Mouse (Mus musculus) hindbrain, postnatal 0 days (tissue): Measurements from ENCODE around the gene Tpst2. TPM values are rescaled to one million over a fixed set of nuclear protein-coding genes. Genes with fewer than 3 reads are reported as not detected.

Source experiments
- ATAC-seq: fragments of 200-750 bp; cut with Nextera tagmentation; 2 replicates; pipeline ENCODE4 v1.8.0; 2017; ENCODE audit warnings: mild to moderate bottlenecking, moderate TSS enrichment, moderate library complexity
- DNase-seq: peaks from one replicate; pipeline ENCODE4 v3.0.0-alpha.2; 2015; ENCODE audit warnings: low spot score
- H3K27ac ChIP-seq: fragments of 300-500 bp; sonication (generic); 2 replicates; pipeline ENCODE4 v1.5.1; 2014; ENCODE audit warnings: mild to moderate bottlenecking
- H3K27me3 ChIP-seq: fragments of 300-500 bp; sonication (generic); 2 replicates; pipeline ENCODE4 v1.6.1; 2014; ENCODE audit warnings: low read length, mixed read lengths; ENCODE audit not compliant: insufficient read depth
- H3K36me3 ChIP-seq: fragments of 300-500 bp; sonication (generic); 2 replicates; pipeline ENCODE4 v1.6.1; 2014; ENCODE audit warnings: low read length, mixed read lengths; ENCODE audit not compliant: insufficient read depth
- H3K4me1 ChIP-seq: fragments of 300-500 bp; sonication (generic); 2 replicates; pipeline ENCODE4 v1.6.1; 2014; ENCODE audit warnings: antibody characterized with exemption, low read length, mixed read lengths; ENCODE audit not compliant: insufficient read depth
- H3K4me2 ChIP-seq: fragments of 300-500 bp; sonication (generic); 2 replicates; pipeline ENCODE4 v1.6.1; 2014; ENCODE audit warnings: low read depth, mild to moderate bottlenecking, low read length, moderate library complexity, mixed read lengths
- H3K4me3 ChIP-seq: fragments of 300-500 bp; sonication (generic); 2 replicates; pipeline ENCODE4 v1.5.1; 2014; ENCODE audit warnings: low read length
- H3K9ac ChIP-seq: fragments of 300-500 bp; sonication (generic); replicated peaks from 2 replicates; pipeline ENCODE4 v1.6.1; 2014; ENCODE audit warnings: mild to moderate bottlenecking, low read length, moderate library complexity, mixed read lengths
- H3K9me3 ChIP-seq: fragments of 300-500 bp; sonication (generic); 2 replicates; pipeline ENCODE4 v1.6.1; 2016; ENCODE audit warnings: low read length, mixed read lengths
- CTCF ChIP-seq: IDR thresholded peaks from 2 replicates; pipeline ENCODE4 v1.5.1; 2016; ENCODE audit warnings: antibody characterized with exemption, control low read depth, low read depth
- WGBS: fragments of 180-500 bp; shearing (Covaris S2); extraction: QIAGEN DNeasy Blood & Tissue Kit; methylation state at CpG from one replicate; pipeline ENCODE4 v1.1.7; 2014; 5-methylcytosine and 5-hydroxymethylcytosine counted together
- polyA plus RNA-seq: library from polyadenylated mRNA; unstranded; fragments of >200 nt; fragmentation: Nextera tagmentation; extraction: Ambion mirVana; gene quantifications from 2 replicates; pipeline ENCODE4 v1.2.1, GENCODE M21; 2015
- total RNA-seq: library from RNA; depleted of rRNA; stranded (reverse); fragments of >200 nt; gene quantifications from 2 replicates; pipeline ENCODE4 v1.2.3, GENCODE M21; 2014

The Tpst2 gene
- total and polyA plus RNA-seq, 2 experiments from 2014 or later: 37.0 to 57.0 TPM

DNA sequence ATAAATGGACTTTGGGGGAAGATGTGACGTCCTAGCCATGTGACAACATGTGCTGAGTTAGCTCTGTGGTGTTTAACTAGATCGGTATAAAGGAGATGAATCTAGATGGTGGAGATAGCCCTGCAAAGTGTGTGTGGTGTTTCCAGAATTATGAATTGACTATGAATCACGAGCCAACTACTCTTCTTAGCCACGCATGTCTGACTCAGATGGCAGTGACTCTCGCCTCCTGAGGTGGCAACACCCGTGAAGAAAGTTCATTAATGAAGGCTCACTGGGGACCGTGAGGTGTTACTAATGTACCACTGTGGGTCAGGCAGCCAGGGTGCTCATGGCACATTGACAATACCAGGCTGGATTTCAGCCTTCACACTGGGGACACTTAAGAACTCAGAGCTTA is 12.4 kb upstream of the Tpst2 start:
- Histone ChIP-seq H3K4me3 (no peak overlapping the region), H3K27ac (no peak overlapping the region), H3K27me3 (no peaks in the 10 kb centered on the region), H3K36me3 (no peaks in the 10 kb centered on the region), H3K9me3 (no peaks in the 10 kb centered on the region), H3K4me2 (no peak overlapping the region), H3K4me1 (no peaks in the 10 kb centered on the region; the same call in 1 of the 2 replicates), H3K9ac (no peak overlapping the region)
- DNase-seq: no peak
- no peak for TF ChIP-seq CTCF
- 83% methylated on average over 7 of the region's 7 CpGs for WGBS
- ATAC-seq: no peak

DNA sequence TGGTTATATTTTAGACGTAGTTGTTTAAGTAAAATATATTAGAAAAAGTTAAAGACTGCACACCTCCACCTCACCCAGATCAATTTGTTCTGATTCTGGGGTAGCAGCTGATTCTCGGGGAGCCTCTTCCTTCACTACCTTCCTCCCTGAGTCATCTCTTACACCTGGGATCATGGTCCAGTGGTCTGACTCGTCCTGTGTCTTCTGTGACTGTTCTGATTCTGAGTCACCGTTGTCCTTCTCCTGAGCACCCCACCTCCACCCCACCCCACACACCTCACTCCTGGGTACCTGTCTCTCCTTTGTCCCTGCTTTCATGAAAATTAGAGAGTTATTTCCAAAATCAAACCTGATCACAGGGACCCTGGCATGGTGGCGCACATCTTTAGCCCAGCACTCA is 11.4 kb upstream of the Tpst2 start:
- no peak for DNase-seq
- Histone ChIP-seq H3K36me3 (no peaks in the 10 kb centered on the region), H3K4me3 (no peak overlapping the region), H3K4me1 (no peaks in the 10 kb centered on the region; the same call in 1 of the 2 replicates), H3K27me3 (no peaks in the 10 kb centered on the region), H3K9ac (no peak overlapping the region), H3K9me3 (no peaks in the 10 kb centered on the region), H3K27ac (no peak overlapping the region), H3K4me2 (no peak overlapping the region)
- no peak for TF ChIP-seq CTCF
- no peak for ATAC-seq
- WGBS: 81% methylated on average over 5 of the region's 5 CpGs

DNA sequence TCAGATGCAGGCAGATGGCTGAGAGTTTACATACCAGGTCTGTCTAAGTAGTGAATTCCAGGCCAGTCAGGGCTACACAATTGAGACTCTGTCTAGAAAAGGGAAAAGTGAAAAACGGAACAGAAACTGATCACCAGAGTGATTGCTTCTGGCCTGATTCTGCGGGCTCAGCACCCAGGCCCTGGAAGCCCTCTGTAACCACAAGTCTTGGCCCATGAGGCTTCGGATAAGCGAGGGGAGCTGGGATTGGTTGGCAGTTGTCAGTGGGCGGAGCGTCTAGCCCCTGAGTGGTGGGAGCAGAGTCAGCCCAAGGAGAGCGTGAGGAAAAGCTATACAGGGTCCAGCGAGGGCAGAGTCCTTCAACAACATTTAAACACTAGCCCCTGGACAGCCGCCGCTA is 11.0 kb upstream of the Tpst2 start:
- H3K4me3 ChIP-seq: no peak overlapping the region
- H3K4me1 ChIP-seq: peaks cover 2% of the 10 kb centered on the region
- H3K9me3 ChIP-seq: no peaks in the 10 kb centered on the region
- no peak overlapping the region for H3K27ac ChIP-seq
- H3K36me3 ChIP-seq: no peaks in the 10 kb centered on the region
- H3K27me3 ChIP-seq: no peaks in the 10 kb centered on the region
- H3K4me2 ChIP-seq: no peak overlapping the region
- DNase-seq (peak; percentile 40), ATAC-seq (0 out of 2 replicates have a peak, but pooled peaks have one; percentile 44)
- no peak for TF ChIP-seq CTCF
- WGBS: 13% methylated on average over 10 of the region's 10 CpGs
- H3K9ac ChIP-seq: no peak overlapping the region

DNA sequence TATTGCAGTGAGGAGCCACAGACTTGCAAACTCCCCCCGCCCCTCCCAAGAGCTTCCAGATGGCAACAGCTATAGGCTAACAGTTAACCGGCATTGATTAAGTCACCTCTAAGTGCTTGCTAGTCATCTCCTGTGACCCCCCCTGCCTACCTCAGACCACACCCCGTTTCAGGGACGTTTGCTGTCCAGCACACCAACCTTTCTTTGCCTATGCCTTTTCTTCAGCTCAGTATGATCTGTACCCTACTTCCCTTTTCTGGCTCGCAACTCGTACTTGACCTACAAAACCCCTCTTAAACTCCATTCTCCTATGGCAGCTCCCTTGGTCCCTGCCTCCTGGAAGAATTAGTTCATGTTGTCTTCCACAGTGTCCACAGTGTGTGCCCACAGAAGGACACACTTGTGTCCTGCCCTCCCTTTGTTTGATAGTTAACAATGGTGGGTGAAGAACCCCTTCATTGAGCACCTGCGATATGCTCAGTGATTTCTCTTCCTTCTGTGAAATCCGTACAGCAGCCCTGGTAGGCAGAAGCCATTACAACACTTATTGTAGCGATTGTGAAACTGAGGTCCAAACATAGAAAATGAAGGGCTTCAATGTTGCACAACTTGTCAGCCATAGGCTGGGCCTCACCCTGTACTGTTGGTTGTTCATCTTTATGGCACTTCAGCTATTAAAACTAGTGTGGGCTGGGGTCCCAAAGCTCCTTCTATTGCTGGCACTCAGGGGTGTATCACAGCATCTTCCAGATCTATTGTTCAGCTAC is 10.3 kb upstream of the Tpst2 start:
- Histone ChIP-seq H3K4me2 (no peak overlapping the region), H3K4me3 (no peak overlapping the region), H3K4me1 (peaks cover 8% of the 10 kb centered on the region), H3K27me3 (no peaks in the 10 kb centered on the region), H3K9me3 (no peaks in the 10 kb centered on the region), H3K27ac (no peak overlapping the region), H3K9ac (no peak overlapping the region), H3K36me3 (no peaks in the 10 kb centered on the region)
- DNase-seq (no peak), ATAC-seq (no peak)
- TF ChIP-seq CTCF: no peak
- 68% methylated on average over 9 of the region's 9 CpGs for WGBS

DNA sequence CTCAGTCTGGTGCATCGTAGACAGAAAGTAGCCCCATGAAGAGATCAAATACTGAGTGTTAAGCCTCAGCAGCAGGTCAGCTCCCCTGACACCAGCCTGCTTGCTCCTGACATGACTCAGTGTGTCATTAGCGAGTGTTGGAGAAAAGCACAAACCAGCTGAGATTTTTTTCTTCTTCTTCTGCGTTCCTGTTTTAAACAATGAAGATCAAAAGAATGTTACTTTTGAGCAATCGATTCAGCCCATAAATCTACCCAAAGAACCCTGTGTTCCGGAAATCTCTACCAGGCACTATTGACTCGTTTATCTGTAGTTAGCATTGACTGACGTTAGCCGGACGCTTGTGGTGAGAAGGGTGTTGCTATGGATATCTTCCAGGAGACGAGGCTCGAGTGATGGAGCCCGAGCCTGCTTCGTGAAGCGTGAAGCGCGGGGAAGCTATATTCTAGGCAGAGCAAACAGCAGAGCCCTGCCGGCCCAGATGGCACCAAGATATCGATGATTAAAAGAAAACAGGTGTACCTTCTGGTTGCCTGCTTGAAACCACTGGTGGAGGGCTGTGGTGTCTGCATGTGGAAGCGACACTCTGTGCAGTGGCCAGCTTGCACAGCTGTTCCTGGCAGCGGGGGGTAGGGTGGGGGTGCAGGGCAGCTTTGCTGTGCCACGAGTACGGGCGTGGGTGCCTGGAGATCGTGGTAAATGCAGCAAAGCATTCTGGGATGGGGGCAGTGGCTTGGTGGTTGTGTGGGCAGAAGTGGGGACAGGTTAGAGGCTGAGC is 5.5 kb upstream of the Tpst2 start:
- peak; percentile 74 for DNase-seq
- TF ChIP-seq CTCF: 0 out of 2 replicates have a peak, but pooled peaks have one; percentile 10
- no peaks in the 10 kb centered on the region for H3K27me3 ChIP-seq
- ATAC-seq: peak; percentile 58
- WGBS: 15% methylated on average over 24 of the region's 24 CpGs
- no peaks in the 10 kb centered on the region for H3K9me3 ChIP-seq
- H3K4me3 ChIP-seq: no peak overlapping the region
- H3K36me3 ChIP-seq: no peaks in the 10 kb centered on the region
- H3K4me1 ChIP-seq: peaks cover 12% of the 10 kb centered on the region
- H3K4me2 ChIP-seq: peak overlapping the region; percentile 26; the same call in 1 of the 2 replicates
- 0 out of 2 replicates have a peak overlapping the region, but pooled peaks have one; percentile 21 for H3K9ac ChIP-seq
- peak overlapping the region; percentile 64 for H3K27ac ChIP-seq

DNA sequence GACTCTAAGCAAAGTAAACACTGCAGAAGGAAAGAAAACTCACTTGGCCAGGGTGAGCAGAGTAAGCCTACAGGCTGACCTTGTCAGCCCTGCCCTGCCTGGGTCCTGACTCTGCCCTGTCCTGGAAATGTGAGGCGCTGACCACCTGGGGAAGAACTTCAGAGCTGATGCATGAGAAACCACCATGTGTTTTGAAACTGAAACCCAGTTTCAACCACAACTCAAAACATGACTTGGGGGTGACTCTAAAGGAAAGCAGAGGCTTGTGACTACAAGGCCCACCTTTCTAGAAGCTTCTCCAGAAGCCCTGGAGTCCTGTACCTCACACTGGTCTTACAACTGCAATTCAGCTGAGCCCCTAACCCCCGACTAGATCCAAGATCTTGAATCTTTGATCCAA is 3.6 kb upstream of the Tpst2 start:
- Histone ChIP-seq H3K27me3 (no peaks in the 10 kb centered on the region), H3K4me1 (peaks cover 12% of the 10 kb centered on the region), H3K9me3 (no peaks in the 10 kb centered on the region), H3K9ac (no peak overlapping the region), H3K4me3 (no peak overlapping the region), H3K4me2 (no peak overlapping the region), H3K27ac (no peak overlapping the region), H3K36me3 (no peaks in the 10 kb centered on the region)
- ATAC-seq: no peak
- no peak for TF ChIP-seq CTCF
- no peak for DNase-seq
- WGBS: 78% methylated on average over 2 of the region's 2 CpGs
